Mouse (Mus musculus) stomach, postnatal 0 days (tissue): ENCODE measurements around the gene Tom1l2. TPM values are rescaled to one million over a fixed set of nuclear protein-coding genes. Genes with fewer than 3 reads are reported as not detected.

Experiments used
- ATAC-seq: fragments of 200-750 bp; cut with Nextera tagmentation; 2 replicates; pipeline ENCODE4 v1.8.0; 2017; ENCODE audit not compliant: low FRiP score, low TSS enrichment
- DNase-seq: peaks from one replicate; pipeline ENCODE4 v3.0.0-alpha.2; 2016; ENCODE audit warnings: low spot score
- H3K27ac ChIP-seq: fragments of 300-500 bp; sonication (generic); replicated peaks from 2 replicates; pipeline ENCODE4 v1.5.1; 2014; ENCODE audit warnings: mild to moderate bottlenecking, control low read depth
- H3K27me3 ChIP-seq: fragments of 300-500 bp; sonication (generic); 2 replicates; pipeline ENCODE4 v1.6.1; 2014; ENCODE audit warnings: low read length; ENCODE audit not compliant: control insufficient read depth, insufficient read depth
- H3K36me3 ChIP-seq: fragments of 300-500 bp; sonication (generic); 2 replicates; pipeline ENCODE4 v1.6.1; 2014; ENCODE audit warnings: low read length, mixed read lengths; ENCODE audit not compliant: control insufficient read depth, insufficient read depth
- H3K4me1 ChIP-seq: fragments of 300-500 bp; sonication (generic); replicated peaks from 2 replicates; pipeline ENCODE4 v1.6.1; 2014; ENCODE audit warnings: antibody characterized with exemption; ENCODE audit not compliant: control insufficient read depth, insufficient read depth
- H3K4me2 ChIP-seq: fragments of 300-500 bp; sonication (generic); replicated peaks from 2 replicates; pipeline ENCODE4 v1.6.1; 2014; ENCODE audit warnings: low read depth, mild to moderate bottlenecking, control low read depth, moderate library complexity
- H3K4me3 ChIP-seq: fragments of 300-500 bp; sonication (generic); 2 replicates; pipeline ENCODE4 v1.5.1; 2014; ENCODE audit warnings: low read depth, low read length, control low read depth
- H3K9ac ChIP-seq: fragments of 300-500 bp; sonication (generic); 2 replicates; pipeline ENCODE4 v1.6.1; 2014; ENCODE audit warnings: mild to moderate bottlenecking, low read length, control low read depth, mixed read lengths
- H3K9me3 ChIP-seq: fragments of 300-500 bp; sonication (generic); 2 replicates; pipeline ENCODE4 v1.6.1; 2016; ENCODE audit warnings: low read length; ENCODE audit not compliant: control insufficient read depth
- CTCF ChIP-seq: IDR thresholded peaks from 2 replicates; pipeline ENCODE4 v1.5.1; 2016; ENCODE audit warnings: antibody characterized with exemption, low read depth, mild to moderate bottlenecking, moderate library complexity
- EP300 ChIP-seq: optimal IDR thresholded peaks from 2 replicates; pipeline ENCODE3; 2016; ENCODE audit warnings: antibody characterized with exemption
- WGBS: fragments of 180-500 bp; shearing (Covaris S2); extraction: QIAGEN DNeasy Blood & Tissue Kit; methylation state at CpG from one replicate; pipeline ENCODE4 v1.1.7; 2014; 5-methylcytosine and 5-hydroxymethylcytosine counted together
- polyA plus RNA-seq: library from polyadenylated mRNA; unstranded; fragments of >200 nt; fragmentation: Nextera tagmentation; extraction: Ambion mirVana; gene quantifications from 2 replicates; pipeline ENCODE4 v1.2.1, GENCODE M21; 2015

The Tom1l2 gene
- polyA plus RNA-seq, 1 experiment from 2014 or later: 15.9 TPM

DNA sequence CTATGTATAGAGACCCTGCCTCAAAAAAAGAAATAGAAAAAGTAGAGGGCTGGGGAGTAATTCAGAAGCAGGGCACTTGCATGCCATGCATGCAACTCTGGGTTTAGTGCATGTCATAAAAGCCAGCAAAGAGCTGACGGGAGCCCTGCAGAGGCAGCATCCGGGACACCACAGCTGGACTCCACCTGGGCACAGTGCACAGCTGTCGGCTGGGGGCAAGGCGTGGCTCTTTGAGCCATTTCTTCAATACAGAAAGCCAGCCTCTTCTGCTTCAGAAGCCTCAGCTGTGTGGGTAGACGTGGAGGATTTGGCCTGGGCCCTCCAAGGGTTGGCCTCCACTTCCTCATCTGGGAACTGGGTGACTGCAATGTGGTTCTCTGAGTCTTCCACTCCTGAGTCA is 117.4 kb downstream of the Tom1l2 start:
- WGBS: 82% methylated on average over 5 of the region's 5 CpGs
- no peaks in the 10 kb centered on the region; the same call in 1 of the 2 replicates for H3K36me3 ChIP-seq

GRCm38 (mm10) chr11:60233235-60233634 is 119.5 kb downstream of the Tom1l2 start:
- DNase-seq: no peak
- Histone ChIP-seq H3K4me2 (no peak overlapping the region), H3K27ac (0 out of 2 replicates have a peak overlapping the region, but pooled peaks have one; percentile 30), H3K9ac (0 out of 2 replicates have a peak overlapping the region, but pooled peaks have one; percentile 3), H3K4me1 (no peaks in the 10 kb centered on the region), H3K27me3 (no peaks in the 10 kb centered on the region), H3K4me3 (no peak overlapping the region), H3K36me3 (peaks cover 7% of the 10 kb centered on the region; the same call in 1 of the 2 replicates), H3K9me3 (no peaks in the 10 kb centered on the region)
- ATAC-seq: no peak
- TF ChIP-seq CTCF (no peak), EP300 (no peak)
- 57% methylated on average over 8 of the region's 8 CpGs for WGBS

More for the DNA sequence above, 117.4 kb downstream of the Tom1l2 start:
- H3K4me3 ChIP-seq: no peak overlapping the region
- no peak overlapping the region for H3K9ac ChIP-seq
- H3K9me3 ChIP-seq: no peaks in the 10 kb centered on the region
- no peaks in the 10 kb centered on the region for H3K4me1 ChIP-seq
- ATAC-seq (no peak), DNase-seq (no peak)
- TF ChIP-seq EP300 (no peak), CTCF (no peak)
- no peaks in the 10 kb centered on the region for H3K27me3 ChIP-seq
- no peak overlapping the region for H3K27ac ChIP-seq
- H3K4me2 ChIP-seq: no peak overlapping the region

DNA sequence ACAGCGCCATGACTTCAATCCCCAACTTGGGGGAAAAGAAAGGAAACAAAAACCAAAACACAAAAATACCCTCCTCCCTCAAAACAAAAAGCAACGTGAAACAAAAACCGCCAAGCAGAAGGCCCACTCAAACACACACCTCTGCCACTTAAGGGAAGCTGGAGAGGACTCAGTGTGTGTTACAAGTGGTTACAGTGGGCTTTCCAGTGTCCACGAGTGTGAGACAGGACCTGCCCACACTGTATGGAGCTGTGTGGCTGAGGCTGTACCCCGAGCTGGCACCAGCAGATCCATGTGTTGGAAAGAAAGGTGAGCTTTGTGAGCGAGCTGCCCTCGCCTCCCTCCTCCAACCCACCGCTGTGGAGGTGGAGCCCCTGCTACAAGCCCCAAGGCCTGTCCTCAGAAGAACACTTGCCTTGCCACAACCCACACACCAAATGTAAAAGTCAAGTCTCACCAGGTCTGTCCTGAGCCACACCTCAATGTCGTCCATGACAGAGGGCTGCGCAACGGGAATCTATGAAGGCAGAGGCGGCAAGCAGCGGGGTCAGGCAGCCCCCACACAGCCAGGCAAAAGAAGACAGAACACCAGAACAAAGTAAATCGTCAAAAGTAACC is 120.2 kb downstream of the Tom1l2 start:
- no peaks in the 10 kb centered on the region for H3K9me3 ChIP-seq
- H3K4me3 ChIP-seq: no peak overlapping the region
- no peaks in the 10 kb centered on the region for H3K4me1 ChIP-seq
- H3K4me2 ChIP-seq: no peak overlapping the region
- H3K27ac ChIP-seq: no peak overlapping the region
- TF ChIP-seq EP300 (no peak), CTCF (no peak)
- DNase-seq: no peak
- WGBS: 79% methylated on average over 14 of the region's 14 CpGs
- H3K36me3 ChIP-seq: peaks cover 8% of the 10 kb centered on the region; the same call in 1 of the 2 replicates
- ATAC-seq: no peak
- H3K9ac ChIP-seq: no peak overlapping the region
- H3K27me3 ChIP-seq: no peaks in the 10 kb centered on the region

GRCm38 (mm10) chr11:60231951-60232350 is 120.8 kb downstream of the Tom1l2 start:
- 54% methylated on average over 4 of the region's 4 CpGs for WGBS
- no peak for ATAC-seq
- H3K27ac ChIP-seq: no peak overlapping the region
- no peaks in the 10 kb centered on the region for H3K9me3 ChIP-seq
- no peaks in the 10 kb centered on the region for H3K4me1 ChIP-seq
- no peak overlapping the region for H3K9ac ChIP-seq
- no peak for TF ChIP-seq CTCF
- TF ChIP-seq EP300: no peak
- H3K4me2 ChIP-seq: no peak overlapping the region
- H3K27me3 ChIP-seq: no peaks in the 10 kb centered on the region
- H3K4me3 ChIP-seq: no peak overlapping the region
- DNase-seq: no peak
- H3K36me3 ChIP-seq: peaks cover 8% of the 10 kb centered on the region; the same call in 1 of the 2 replicates

DNA sequence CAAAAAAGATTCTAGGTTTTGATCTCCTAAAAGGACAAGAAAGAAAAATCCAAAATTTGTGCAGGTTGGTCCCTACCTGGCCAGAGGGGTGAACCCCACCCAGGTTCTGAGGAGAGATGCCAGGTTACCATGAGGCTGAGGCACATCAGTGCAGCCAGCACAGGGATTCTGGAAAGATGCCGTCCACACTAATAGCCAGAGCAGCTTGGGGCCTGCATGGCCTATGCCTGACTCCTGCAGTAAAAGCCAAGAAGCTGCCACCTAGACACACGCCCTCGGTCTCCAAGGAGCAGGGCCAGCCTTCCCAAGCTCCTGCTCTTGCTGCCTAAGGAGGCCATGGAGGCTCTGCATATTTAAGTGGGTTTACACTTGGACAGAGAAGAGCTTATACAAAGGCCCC is 121.4 kb downstream of the Tom1l2 start:
- Histone ChIP-seq H3K36me3 (peaks cover 8% of the 10 kb centered on the region; the same call in 1 of the 2 replicates), H3K9me3 (no peaks in the 10 kb centered on the region), H3K9ac (no peak overlapping the region), H3K27me3 (no peaks in the 10 kb centered on the region), H3K27ac (no peak overlapping the region), H3K4me3 (no peak overlapping the region), H3K4me1 (no peaks in the 10 kb centered on the region), H3K4me2 (no peak overlapping the region)
- TF ChIP-seq EP300 (no peak), CTCF (no peak)
- 72% methylated on average over 3 of the region's 3 CpGs for WGBS
- DNase-seq (no peak), ATAC-seq (no peak)

DNA sequence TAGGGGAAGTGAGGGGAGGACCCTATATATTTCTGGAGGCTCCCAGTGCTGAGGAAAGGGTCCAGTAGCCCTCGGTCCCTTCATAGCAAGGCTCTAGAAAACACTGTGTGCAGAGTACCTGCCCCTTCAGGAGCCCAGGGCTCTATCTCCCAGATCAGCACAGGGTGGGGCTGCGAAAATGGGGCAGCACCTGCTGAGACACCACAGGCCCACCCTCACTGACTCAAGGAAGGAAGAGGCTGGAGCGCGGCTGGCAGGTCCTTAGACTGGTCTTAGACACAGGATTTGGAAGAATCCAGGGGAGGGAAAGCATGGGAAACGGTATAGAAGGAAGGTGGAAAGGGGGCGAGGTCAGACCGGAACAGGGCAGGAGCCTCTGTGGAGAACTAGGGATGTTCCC is 122.2 kb downstream of the Tom1l2 start:
- Histone ChIP-seq H3K4me2 (no peak overlapping the region), H3K27ac (no peak overlapping the region; the same call in none of the 2 replicates), H3K4me3 (no peak overlapping the region), H3K36me3 (peaks cover 8% of the 10 kb centered on the region; the same call in 1 of the 2 replicates), H3K9ac (no peak overlapping the region), H3K4me1 (no peaks in the 10 kb centered on the region), H3K9me3 (no peaks in the 10 kb centered on the region), H3K27me3 (no peaks in the 10 kb centered on the region)
- ATAC-seq (no peak), DNase-seq (no peak)
- 83% methylated on average over 7 of the region's 7 CpGs for WGBS
- no peak for TF ChIP-seq EP300
- TF ChIP-seq CTCF: no peak
